Mouse (Mus musculus): ENCODE data around the gene Olfr1342. TPM values are rescaled to one million over a fixed set of nuclear protein-coding genes. Genes with fewer than 3 reads are reported as not detected.

The Olfr1342 gene
- polyA plus RNA-seq, 1 experiment: not detected

DNA sequence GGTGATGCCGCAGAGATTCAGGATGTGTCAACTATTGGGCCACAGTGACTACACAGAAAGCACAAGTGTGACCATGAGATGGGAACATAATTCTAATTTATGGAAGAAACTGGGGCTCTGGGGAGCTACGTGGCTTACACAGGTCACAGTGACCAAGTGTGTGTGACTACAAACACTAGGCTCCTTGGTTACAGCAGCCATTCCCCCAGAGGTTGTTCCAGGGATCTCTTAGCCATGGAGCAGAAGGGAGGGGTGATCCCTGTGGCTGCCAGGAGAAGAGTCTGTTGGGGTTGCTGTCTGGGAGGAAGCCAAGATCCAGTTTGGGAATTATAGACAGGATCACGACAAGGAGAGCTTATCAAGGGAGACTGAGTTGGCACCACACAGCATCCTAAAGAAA, 10.7 kb upstream of the Olfr1342 start, which contains the start of gene Olfr1341:
Gene Olfr1341, plus strand, starts transcription at position 301 of the 400 bp plus-strand sequence.
- TF ChIP-seq CTCF (IDR thresholded peaks at IDR 0.05; ENCODE audit: insufficient read depth, low read depth, low read length) (no peak), POLR2A (IDR thresholded peaks at IDR 0.05; ENCODE audit: insufficient read depth, low read depth, low read length) (no peak)
- 78% methylated on average over 3 of the region's 3 CpGs for WGBS

DNA sequence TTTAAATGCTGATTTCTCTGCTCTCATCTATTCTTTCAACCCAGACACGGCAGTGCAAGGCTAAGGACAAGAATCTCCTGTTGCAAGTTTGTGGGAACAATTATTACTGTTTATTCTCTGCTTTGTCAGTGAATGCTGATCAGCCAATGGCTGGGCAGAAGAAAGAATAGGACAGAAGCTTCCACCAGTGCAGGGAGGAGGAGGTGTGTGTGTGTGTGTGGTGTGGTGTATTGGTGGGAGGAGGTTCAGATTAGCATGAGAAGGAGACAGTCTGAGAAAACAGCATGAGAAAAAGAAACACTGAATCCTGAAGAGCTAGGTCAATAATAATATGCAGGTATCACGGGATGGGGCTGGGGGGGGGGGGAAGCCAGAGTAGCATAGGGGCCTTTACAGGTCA, 1.3 kb upstream of the Olfr1342 start:
- WGBS: 19% methylated on average over 2 of the region's 2 CpGs
- Histone ChIP-seq H3K4me3 (ENCODE audit: insufficient read depth, low read depth, low read length) (no peak overlapping the region), H3K27ac (ENCODE audit: insufficient read depth, low read depth, low read length) (no peak overlapping the region), H3K4me1 (ENCODE audit: control insufficient read depth, insufficient read depth, low read length) (no peaks in the 10 kb centered on the region)
- TF ChIP-seq CTCF (IDR thresholded peaks at IDR 0.05; ENCODE audit: insufficient read depth, low read depth, low read length) (no peak), POLR2A (IDR thresholded peaks at IDR 0.05; ENCODE audit: insufficient read depth, low read depth, low read length) (no peak)

More for the DNA sequence above, 10.7 kb upstream of the Olfr1342 start, which contains the start of gene Olfr1341:
- H3K27ac ChIP-seq (ENCODE audit: insufficient read depth, low read depth, low read length): no peak within 1 kb of the TSS
- no peak within 1 kb of the TSS for H3K4me3 ChIP-seq (ENCODE audit: insufficient read depth, low read depth, low read length)
- H3K4me1 ChIP-seq (ENCODE audit: control insufficient read depth, insufficient read depth, low read length): no peaks in the 10 kb centered on the region

DNA sequence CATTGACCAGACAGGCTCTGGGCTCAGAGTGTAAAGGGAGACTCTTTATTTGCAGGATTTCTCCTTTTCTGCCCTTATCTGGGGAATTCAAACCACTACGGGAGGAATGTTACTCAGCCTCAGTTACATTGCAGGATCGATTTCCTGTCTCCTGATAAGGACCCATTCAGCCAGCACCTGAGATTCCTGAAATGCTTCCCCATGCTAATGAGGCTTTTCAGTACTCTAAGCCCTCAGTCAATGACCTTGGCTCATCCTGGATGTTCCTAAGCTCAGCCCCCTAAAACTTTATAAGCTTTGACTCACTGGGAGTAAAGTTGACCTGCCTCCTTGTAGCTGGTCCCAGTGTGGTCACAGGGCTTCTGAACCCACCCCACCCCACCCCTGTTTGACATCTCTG, 5.5 kb downstream of the Olfr1342 start:
- no peaks in the 10 kb centered on the region for H3K4me1 ChIP-seq (ENCODE audit: control insufficient read depth, insufficient read depth, low read length)
- no peak overlapping the region for H3K4me3 ChIP-seq (ENCODE audit: insufficient read depth, low read depth, low read length)
- 76% methylated on average over 2 of the region's 2 CpGs for WGBS
- H3K27ac ChIP-seq (ENCODE audit: insufficient read depth, low read depth, low read length): no peak overlapping the region
- TF ChIP-seq CTCF (IDR thresholded peaks at IDR 0.05; ENCODE audit: insufficient read depth, low read depth, low read length) (no peak), POLR2A (IDR thresholded peaks at IDR 0.05; ENCODE audit: insufficient read depth, low read depth, low read length) (no peak)

DNA sequence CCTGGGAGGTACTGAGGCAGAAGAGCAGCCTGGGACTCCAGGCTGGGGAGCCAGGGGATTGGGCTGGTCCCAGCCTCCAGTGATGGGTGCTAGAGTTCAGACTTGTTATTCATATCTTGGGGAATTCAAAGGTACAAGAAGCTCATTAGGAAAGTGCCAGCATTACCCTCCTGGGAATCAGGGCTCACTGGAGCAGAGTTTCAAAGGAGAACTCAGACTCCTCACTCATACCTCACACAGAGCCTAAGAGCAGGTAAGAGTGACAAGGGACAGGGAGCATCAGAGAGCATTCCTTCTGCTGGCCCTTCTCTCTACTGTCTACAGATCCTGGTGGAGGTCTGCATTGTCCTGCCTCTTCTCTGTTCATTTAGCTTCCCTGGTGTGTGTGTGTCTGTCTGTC, 33.9 kb downstream of the Olfr1342 start, which contains the start of gene Olfr62:
Gene Olfr62, plus strand, starts transcription at position 301 of the 400 bp plus-strand sequence.
- no peak within 1 kb of the TSS for H3K27ac ChIP-seq (ENCODE audit: insufficient read depth, low read depth, low read length)
- TF ChIP-seq CTCF (IDR thresholded peaks at IDR 0.05; ENCODE audit: insufficient read depth, low read depth, low read length) (no peak), POLR2A (IDR thresholded peaks at IDR 0.05; ENCODE audit: insufficient read depth, low read depth, low read length) (no peak)
- H3K4me3 ChIP-seq (ENCODE audit: insufficient read depth, low read depth, low read length): no peak within 1 kb of the TSS
- H3K4me1 ChIP-seq (ENCODE audit: control insufficient read depth, insufficient read depth, low read length): no peaks in the 10 kb centered on the region

DNA sequence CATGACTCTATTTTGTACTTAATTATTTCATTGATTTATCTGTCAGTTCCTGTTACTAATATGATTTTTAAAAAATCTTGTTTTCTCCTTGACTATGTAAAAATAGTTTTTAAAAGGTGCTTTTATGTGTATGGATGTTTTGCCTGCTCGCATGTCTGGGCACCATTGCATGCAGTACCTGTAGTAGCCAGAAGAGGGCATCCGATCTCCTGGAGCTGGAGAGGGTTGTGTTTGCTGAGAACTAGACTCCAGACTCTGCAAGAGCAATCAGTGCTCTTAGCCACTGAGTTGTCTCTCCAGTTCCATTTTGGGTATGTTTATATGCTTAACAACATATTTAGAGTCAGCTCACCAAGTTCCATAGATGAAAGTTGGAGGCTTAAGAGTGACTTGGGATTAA, 47.3 kb downstream of the Olfr1342 start:
- peaks cover 5% of the 10 kb centered on the region; the same call in 1 of the 2 replicates for H3K4me1 ChIP-seq (ENCODE audit: control insufficient read depth, insufficient read depth, low read length)
- TF ChIP-seq POLR2A (IDR thresholded peaks at IDR 0.05; ENCODE audit: insufficient read depth, low read depth, low read length) (no peak), CTCF (IDR thresholded peaks at IDR 0.05; ENCODE audit: insufficient read depth, low read depth, low read length) (no peak)
- WGBS: 10% methylated on average over 2 of the region's 2 CpGs
- no peak overlapping the region for H3K4me3 ChIP-seq (ENCODE audit: insufficient read depth, low read depth, low read length)
- no peak overlapping the region for H3K27ac ChIP-seq (ENCODE audit: insufficient read depth, low read depth, low read length)

DNA sequence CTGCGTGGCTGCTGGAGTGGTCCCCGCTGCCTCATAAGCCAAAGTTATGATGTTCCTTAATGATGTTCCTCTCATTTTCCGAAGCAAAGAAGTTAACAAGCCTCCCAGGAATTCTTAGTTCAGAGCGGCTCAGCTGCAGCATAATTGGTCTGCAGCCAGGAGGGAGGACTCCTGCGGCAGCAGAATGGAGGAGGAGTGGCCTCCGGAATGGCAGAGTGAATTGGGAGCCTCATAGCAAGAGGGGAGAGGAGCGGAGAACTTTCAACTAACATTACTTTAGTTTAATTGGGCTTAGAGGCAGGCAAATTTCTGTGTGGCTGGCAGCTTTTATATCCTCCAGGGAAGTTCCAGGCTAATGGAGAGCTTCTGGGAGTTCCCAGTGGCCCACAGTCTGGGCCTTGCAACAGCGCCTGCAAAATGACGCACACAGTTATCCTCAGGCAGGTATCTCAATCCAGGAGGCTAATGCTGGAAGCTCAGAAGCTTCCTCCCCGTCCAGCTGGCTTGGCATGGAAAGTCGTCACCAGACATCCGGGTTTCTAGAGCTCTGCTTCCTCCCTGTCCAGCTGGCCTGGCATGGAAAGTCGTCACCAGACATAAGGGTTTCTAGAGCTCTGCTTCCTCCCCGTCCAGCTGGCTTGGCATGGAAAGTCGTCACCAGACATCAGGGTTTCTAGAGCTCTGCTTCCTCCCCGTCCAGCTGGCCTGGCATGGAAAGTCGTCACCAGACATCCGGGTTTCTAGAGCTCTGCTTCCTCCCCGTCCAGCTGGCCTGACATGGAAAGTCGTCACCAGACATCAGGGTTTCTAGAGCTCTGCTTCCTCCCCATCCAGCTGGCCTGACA, 50.0 kb downstream of the Olfr1342 start:
- 18% methylated on average over 20 of the region's 20 CpGs for WGBS
- peaks cover 5% of the 10 kb centered on the region; the same call in 1 of the 2 replicates for H3K4me1 ChIP-seq (ENCODE audit: control insufficient read depth, insufficient read depth, low read length)
- H3K27ac ChIP-seq (ENCODE audit: insufficient read depth, low read depth, low read length): no peak overlapping the region
- TF ChIP-seq POLR2A (IDR thresholded peaks at IDR 0.05; ENCODE audit: insufficient read depth, low read depth, low read length) (no peak), CTCF (IDR thresholded peaks at IDR 0.05; ENCODE audit: insufficient read depth, low read depth, low read length) (no peak)
- H3K4me3 ChIP-seq (ENCODE audit: insufficient read depth, low read depth, low read length): no peak overlapping the region

Other genes starting within 250 kb of the Olfr1342 start
- not detected in 2 replicates for gene Mpl, start 235.2 kb downstream of the Olfr1342 start, polyA plus RNA-seq (2012; ENCODE audit: insufficient read depth, insufficient read length, low replicate concordance, missing spikeins)
- gene Tie1, start 202.7 kb downstream of the Olfr1342 start, polyA plus RNA-seq (2012; ENCODE audit: insufficient read depth, insufficient read length, low replicate concordance, missing spikeins): not detected in 2 replicates
- gene 2610528J11Rik, start 165.8 kb downstream of the Olfr1342 start, polyA plus RNA-seq (2012; ENCODE audit: insufficient read depth, insufficient read length, low replicate concordance, missing spikeins): not detected in 2 replicates
- not detected in 2 replicates for gene Tmem125, start 148.7 kb downstream of the Olfr1342 start, polyA plus RNA-seq (2012; ENCODE audit: insufficient read depth, insufficient read length, low replicate concordance, missing spikeins)
- not detected in 2 replicates for gene Cfap57, start 72.0 kb downstream of the Olfr1342 start, polyA plus RNA-seq (2012; ENCODE audit: insufficient read depth, insufficient read length, low replicate concordance, missing spikeins)
- gene Ebna1bp2, start 72.0 kb downstream of the Olfr1342 start, polyA plus RNA-seq (2012; ENCODE audit: insufficient read depth, insufficient read length, low replicate concordance, missing spikeins): not detected in 2 replicates
- gene Olfr62, start 33.8 kb downstream of the Olfr1342 start, polyA plus RNA-seq (2012; ENCODE audit: insufficient read depth, insufficient read length, low replicate concordance, missing spikeins): not detected in 2 replicates
- not detected in 2 replicates for gene Olfr1341, start 10.8 kb upstream of the Olfr1342 start, polyA plus RNA-seq (2012; ENCODE audit: insufficient read depth, insufficient read length, low replicate concordance, missing spikeins)
- gene Olfr1340, start 27.4 kb upstream of the Olfr1342 start, polyA plus RNA-seq (2012; ENCODE audit: insufficient read depth, insufficient read length, low replicate concordance, missing spikeins): not detected in 2 replicates
- gene Olfr1339, start 39.4 kb upstream of the Olfr1342 start, polyA plus RNA-seq (2012; ENCODE audit: insufficient read depth, insufficient read length, low replicate concordance, missing spikeins): not detected in 2 replicates
- not detected in 2 replicates for gene Olfr1338, start 66.0 kb upstream of the Olfr1342 start, polyA plus RNA-seq (2012; ENCODE audit: insufficient read depth, insufficient read length, low replicate concordance, missing spikeins)
- gene Olfr1337, start 89.8 kb upstream of the Olfr1342 start, polyA plus RNA-seq (2012; ENCODE audit: insufficient read depth, insufficient read length, low replicate concordance, missing spikeins): not detected in 2 replicates
- not detected in 2 replicates for gene Olfr1335, start 117.2 kb upstream of the Olfr1342 start, polyA plus RNA-seq (2012; ENCODE audit: insufficient read depth, insufficient read length, low replicate concordance, missing spikeins)
- gene Olfr1333, start 143.5 kb upstream of the Olfr1342 start, polyA plus RNA-seq (2012; ENCODE audit: insufficient read depth, insufficient read length, low replicate concordance, missing spikeins): not detected in 2 replicates
- not detected in 2 replicates for gene Olfr1331, start 171.9 kb upstream of the Olfr1342 start, polyA plus RNA-seq (2012; ENCODE audit: insufficient read depth, insufficient read length, low replicate concordance, missing spikeins)
- not detected in 2 replicates for gene Olfr1330, start 195.8 kb upstream of the Olfr1342 start, polyA plus RNA-seq (2012; ENCODE audit: insufficient read depth, insufficient read length, low replicate concordance, missing spikeins)
- gene Olfr1329, start 224.7 kb upstream of the Olfr1342 start, polyA plus RNA-seq (2012; ENCODE audit: insufficient read depth, insufficient read length, low replicate concordance, missing spikeins): not detected in 2 replicates
- not detected in 2 replicates for gene Olfr1328, start 245.9 kb upstream of the Olfr1342 start, polyA plus RNA-seq (2012; ENCODE audit: insufficient read depth, insufficient read length, low replicate concordance, missing spikeins)

Data from olfactory bulb, adult 2 months (tissue).